Mouse (Mus musculus) C2C12 (cell line): ENCODE measurements at regions not wholly inside any gene's neighbourhood (a gene's known extent, or its start where the extent isn't known, plus 50 kb on each side); places are given as distances from the start of the nearest gene placed in this dataset.

Experiments used
- H3K27me3 ChIP-seq: one replicate; pipeline ENCODE4 v1.6.1; 2011; ENCODE audit not compliant: control insufficient read depth, insufficient read depth, insufficient read length
- H3K36me3 ChIP-seq: one replicate; pipeline ENCODE4 v1.6.1; 2011; ENCODE audit not compliant: control insufficient read depth, insufficient read depth
- H3K4me3 ChIP-seq: one replicate; pipeline ENCODE4 v1.5.1; 2011; ENCODE audit warnings: mild to moderate bottlenecking, control low read depth; ENCODE audit not compliant: poor library complexity, insufficient read depth, severe bottlenecking
- H3K79me2 ChIP-seq: one replicate; pipeline ENCODE4 v1.6.1; 2011; ENCODE audit not compliant: control insufficient read depth, insufficient read depth
- H3K79me3 ChIP-seq: one replicate; pipeline ENCODE4 v1.6.1; 2011; ENCODE audit warnings: low read depth, control low read depth
- H3ac ChIP-seq: one replicate; pipeline ENCODE3; 2011; ENCODE audit warnings: low read depth; ENCODE audit not compliant: control insufficient read depth, insufficient read length
- CEBPB ChIP-seq: IDR thresholded peaks from one replicate; pipeline ENCODE4 v1.6.1; 2011; ENCODE audit warnings: low read depth, mild to moderate bottlenecking, control low read depth, moderate library complexity
- CTCF ChIP-seq: IDR thresholded peaks from one replicate; pipeline ENCODE4 v1.5.1; 2011; ENCODE audit not compliant: control insufficient read depth, insufficient read depth, insufficient read length
- FOSL1 ChIP-seq: IDR thresholded peaks from one replicate; pipeline ENCODE4 v1.8.0; 2011; ENCODE audit warnings: mild to moderate bottlenecking, low read length; ENCODE audit not compliant: poor library complexity, insufficient read depth, severe bottlenecking
- MAX ChIP-seq: IDR thresholded peaks from one replicate; pipeline ENCODE4 v1.6.1; 2011; ENCODE audit warnings: mild to moderate bottlenecking, control low read depth
- MYOD1 ChIP-seq: IDR thresholded peaks from one replicate; pipeline ENCODE4 v1.6.1; 2011; ENCODE audit warnings: low read depth; ENCODE audit not compliant: control insufficient read depth, insufficient read length
- MYOG ChIP-seq: IDR thresholded peaks from one replicate; pipeline ENCODE4 v1.6.1; 2011; ENCODE audit not compliant: control insufficient read depth, insufficient read length; ENCODE audit errors: extremely low read depth
- USF1 ChIP-seq: IDR thresholded peaks from one replicate; pipeline ENCODE4 v1.6.1; 2011; ENCODE audit warnings: low read depth, mild to moderate bottlenecking, control low read depth, moderate library complexity

DNA sequence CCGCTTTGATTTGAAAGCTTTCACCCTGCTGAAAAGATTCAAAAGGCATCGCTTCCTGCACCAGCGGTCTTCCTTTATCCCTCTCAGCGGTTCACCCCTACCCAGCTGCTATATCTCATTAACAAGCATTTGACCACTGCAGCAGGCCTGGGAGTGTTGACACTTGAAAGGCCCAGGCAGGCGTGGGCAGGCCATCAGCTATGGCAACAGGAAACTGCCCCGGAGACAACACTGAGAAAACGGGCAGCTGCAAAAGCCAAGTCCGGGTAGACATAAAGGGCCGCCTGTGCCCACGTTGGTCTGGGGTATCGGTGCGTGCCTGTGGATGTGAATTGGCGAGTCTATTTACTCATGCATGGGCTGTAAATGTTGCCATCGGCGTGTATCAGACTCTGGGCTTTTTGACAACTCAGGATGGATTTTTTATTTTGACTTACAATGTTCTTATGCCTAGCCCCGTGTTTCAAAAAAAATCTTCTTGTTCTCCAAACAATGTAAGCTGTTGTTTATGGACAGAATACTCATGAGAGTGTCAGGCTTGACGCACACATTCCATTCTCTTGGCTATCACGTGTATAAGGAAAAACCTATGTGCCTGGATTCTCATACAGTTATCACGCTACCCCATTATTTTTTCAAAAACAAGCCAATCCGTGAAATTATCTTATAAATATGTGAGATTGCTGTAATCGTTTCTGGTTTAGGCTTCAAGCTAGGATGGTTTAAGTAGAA is 225.1 kb downstream of the Ndfip2 start:
- Histone ChIP-seq H3K4me3 (peak overlapping the region; percentile 3), H3ac (peak overlapping the region; percentile 4), H3K36me3 (no peaks in the 10 kb centered on the region), H3K27me3 (no peaks in the 10 kb centered on the region), H3K79me2 (no peaks in the 10 kb centered on the region), H3K79me3 (no peaks in the 10 kb centered on the region)
- peak; percentile 46 for TF ChIP-seq MAX
- TF ChIP-seq MYOD1: peak; percentile 75
- TF ChIP-seq MYOG: no peak

DNA sequence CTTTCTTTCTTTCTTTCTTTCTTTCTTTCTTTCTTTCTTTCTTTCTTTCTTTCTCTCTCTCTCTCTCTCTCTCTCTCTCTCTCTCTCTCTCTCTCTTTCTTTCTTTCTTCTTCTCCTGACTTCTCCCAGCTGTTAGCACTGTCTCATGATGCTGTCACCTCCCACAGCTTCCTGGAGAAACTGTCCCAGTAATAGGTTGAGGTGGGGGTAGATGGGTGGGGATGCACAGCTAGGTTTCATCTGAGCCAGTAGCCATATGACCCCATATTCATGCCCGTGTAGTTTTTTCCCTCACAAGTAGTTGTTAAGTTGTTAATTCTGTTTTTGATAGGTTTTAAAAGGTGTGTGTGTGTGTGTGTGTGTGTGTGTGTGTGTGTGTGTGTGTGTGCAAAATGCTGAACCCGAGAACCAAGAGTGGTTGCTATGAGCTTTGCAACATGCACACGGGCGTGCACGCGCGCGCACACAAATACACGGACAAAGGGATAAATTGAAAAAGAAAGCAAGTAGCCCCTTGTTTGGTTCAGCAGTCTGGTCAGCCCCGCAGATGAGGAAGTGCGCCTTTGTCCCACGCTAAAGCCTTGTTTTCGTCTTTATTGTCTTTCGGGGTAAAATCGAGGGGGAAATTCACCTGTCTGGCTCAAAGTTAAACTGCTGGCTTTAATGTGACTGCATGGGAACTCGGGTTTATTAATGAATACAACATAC is 224.4 kb downstream of the Ndfip2 start:
- Histone ChIP-seq H3K4me3 (peak overlapping the region; percentile 3), H3K27me3 (no peaks in the 10 kb centered on the region), H3K79me2 (no peaks in the 10 kb centered on the region), H3K36me3 (no peaks in the 10 kb centered on the region), H3K79me3 (no peaks in the 10 kb centered on the region), H3ac (peak overlapping the region; percentile 20)
- TF ChIP-seq MYOD1: peak; percentile 44
- TF ChIP-seq FOSL1: no peak

DNA sequence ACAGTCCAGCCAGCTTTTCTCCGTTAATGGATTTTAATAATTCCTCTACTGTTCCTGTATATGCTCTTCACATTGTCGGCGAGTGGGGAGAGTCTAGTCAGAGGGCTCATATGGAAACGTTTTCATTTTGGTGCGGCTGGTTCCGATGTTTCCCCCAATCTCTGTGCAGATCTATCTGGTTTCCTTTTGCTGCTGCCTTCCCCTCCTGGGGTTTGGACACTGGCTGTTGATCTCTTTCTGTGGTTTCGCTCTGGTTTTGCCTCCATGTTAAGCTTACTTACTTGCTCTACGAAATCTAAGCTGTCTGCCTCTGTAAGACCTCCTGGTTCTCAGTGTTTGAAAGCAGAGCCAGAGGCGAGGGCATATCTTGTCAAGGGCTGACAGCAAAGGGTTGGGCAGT is 221.7 kb downstream of the Ndfip2 start:
- Histone ChIP-seq H3K27me3 (no peaks in the 10 kb centered on the region), H3K79me3 (no peaks in the 10 kb centered on the region), H3K36me3 (no peaks in the 10 kb centered on the region), H3ac (no peak overlapping the region), H3K4me3 (no peak overlapping the region), H3K79me2 (no peaks in the 10 kb centered on the region)
- TF ChIP-seq MYOG (no peak), CEBPB (no peak), CTCF (no peak), MYOD1 (no peak), MAX (no peak), USF1 (no peak), FOSL1 (no peak)

DNA sequence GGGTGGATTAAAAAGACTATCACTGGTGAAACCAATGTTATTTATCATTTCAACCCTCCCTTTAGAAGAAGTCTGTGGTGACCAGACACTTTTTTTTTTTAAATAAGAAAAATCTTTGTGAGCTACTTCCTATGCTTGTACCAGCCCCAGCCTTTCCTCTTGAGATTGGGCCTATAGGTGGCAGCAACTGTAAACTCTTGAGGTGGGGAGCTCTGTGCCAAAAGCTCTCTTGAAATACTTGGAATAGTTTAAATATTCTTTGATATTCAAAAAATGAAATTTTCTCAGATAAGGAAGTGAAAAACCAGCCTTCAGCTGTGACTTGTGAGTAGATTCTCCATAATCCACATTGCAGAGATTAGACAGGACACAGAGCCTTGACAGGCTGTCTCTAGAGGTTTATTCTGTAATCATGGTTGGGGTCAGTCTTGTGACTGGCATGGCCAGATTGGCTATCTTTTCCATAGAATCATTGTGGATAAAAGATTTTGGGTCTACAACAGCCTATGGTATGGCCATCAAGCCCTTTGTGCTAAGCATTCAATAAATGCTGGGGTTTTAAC is 216.7 kb downstream of the Ndfip2 start:
- Histone ChIP-seq H3K27me3 (no peaks in the 10 kb centered on the region), H3K4me3 (no peak overlapping the region), H3ac (no peak overlapping the region), H3K36me3 (no peaks in the 10 kb centered on the region), H3K79me2 (no peaks in the 10 kb centered on the region), H3K79me3 (no peaks in the 10 kb centered on the region)
- TF ChIP-seq MYOG (no peak), MAX (no peak), FOSL1 (no peak), USF1 (no peak), CTCF (no peak), MYOD1 (no peak), CEBPB (no peak)

DNA sequence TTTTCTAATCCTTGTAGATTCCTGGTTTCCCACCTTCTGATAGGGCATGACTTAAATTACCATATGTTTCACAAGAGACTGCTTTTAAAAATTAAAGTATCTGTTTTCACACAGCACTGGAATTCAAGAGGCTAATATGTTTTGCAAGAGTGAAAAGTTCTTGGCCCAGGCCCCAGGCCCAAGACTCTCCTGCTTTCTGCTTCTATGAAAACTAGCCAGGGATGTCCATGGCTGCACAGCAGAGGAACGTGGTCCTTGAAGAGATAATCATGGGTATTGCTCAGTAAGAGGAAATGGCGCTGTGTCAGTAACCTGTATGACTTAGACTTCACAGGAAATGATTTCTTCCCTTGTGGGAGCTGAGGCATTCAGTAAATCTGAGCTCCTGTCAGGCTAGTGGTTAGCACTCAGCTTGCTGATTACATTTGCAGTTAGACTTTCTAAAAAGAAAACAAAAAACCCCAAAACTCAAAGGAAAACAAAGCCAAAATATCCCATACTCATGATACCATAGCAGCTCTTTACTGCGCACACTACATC is 190.6 kb downstream of the Ndfip2 start:
- Histone ChIP-seq H3K79me2 (no peaks in the 10 kb centered on the region), H3K4me3 (no peak overlapping the region), H3ac (no peak overlapping the region), H3K27me3 (no peaks in the 10 kb centered on the region), H3K79me3 (no peaks in the 10 kb centered on the region), H3K36me3 (no peaks in the 10 kb centered on the region)
- TF ChIP-seq MAX: no peak
- no peak for TF ChIP-seq USF1
- no peak for TF ChIP-seq CTCF
- no peak for TF ChIP-seq MYOD1
- TF ChIP-seq FOSL1: no peak
- no peak for TF ChIP-seq CEBPB
- TF ChIP-seq MYOG: no peak

DNA sequence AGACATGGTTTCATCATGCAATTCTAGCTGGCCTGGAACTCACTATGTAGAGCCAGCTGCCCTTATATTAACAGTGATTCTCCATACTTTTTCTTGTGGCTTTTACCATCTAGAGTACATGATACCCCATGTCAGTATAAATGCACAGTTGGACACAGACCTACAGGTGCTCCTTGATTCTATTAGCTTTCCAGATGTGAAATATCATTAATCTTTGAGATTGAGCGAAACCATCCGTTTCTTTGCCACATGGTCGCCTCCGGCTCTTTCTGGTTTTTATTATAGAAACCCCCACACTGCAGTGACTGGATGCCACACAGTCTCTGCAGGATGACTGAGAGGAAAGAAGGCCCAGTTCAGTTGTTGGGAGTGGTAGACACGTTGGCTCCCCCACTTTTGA is 188.7 kb downstream of the Ndfip2 start:
- no peaks in the 10 kb centered on the region for H3K36me3 ChIP-seq
- H3ac ChIP-seq: no peak overlapping the region
- no peaks in the 10 kb centered on the region for H3K27me3 ChIP-seq
- H3K79me3 ChIP-seq: no peaks in the 10 kb centered on the region
- no peak overlapping the region for H3K4me3 ChIP-seq
- H3K79me2 ChIP-seq: no peaks in the 10 kb centered on the region
- TF ChIP-seq MAX (no peak), USF1 (no peak)
